Mouse (Mus musculus): ENCODE data around the gene Ccdc3.
A peak's percentile ranks its signal among the peaks of the same experiment; 100 is the strongest.
"Not testable (repeated sequence)": the region's sequence is repeated elsewhere in the genome, so short reads cannot be mapped to it uniquely, and the experiment has no call there.

Ccdc3 gene

GRCm38 (mm10) chr2:5214581-5214980 lies 77.0 kb downstream of the Ccdc3 start:
- DNase-seq (ENCODE audit: low spot score in 2 of 2) = no peak

- no peak for DNase-seq (ENCODE audit: low spot score in 2 of 2)
Measured at GRCm38 (mm10) chr2:5215252-5215815, 77.8 kb downstream of the Ccdc3 start.

GRCm38 (mm10) chr2:5219206-5219605 lies 81.6 kb downstream of the Ccdc3 start:
- peak in 1 of 2 experiments; percentile 19 for DNase-seq (ENCODE audit: low spot score in 2 of 2)

GRCm38 (mm10) chr2:5219847-5220375 lies 82.3 kb downstream of the Ccdc3 start:
- no peak for DNase-seq (ENCODE audit: low spot score in 2 of 2)

DNA sequence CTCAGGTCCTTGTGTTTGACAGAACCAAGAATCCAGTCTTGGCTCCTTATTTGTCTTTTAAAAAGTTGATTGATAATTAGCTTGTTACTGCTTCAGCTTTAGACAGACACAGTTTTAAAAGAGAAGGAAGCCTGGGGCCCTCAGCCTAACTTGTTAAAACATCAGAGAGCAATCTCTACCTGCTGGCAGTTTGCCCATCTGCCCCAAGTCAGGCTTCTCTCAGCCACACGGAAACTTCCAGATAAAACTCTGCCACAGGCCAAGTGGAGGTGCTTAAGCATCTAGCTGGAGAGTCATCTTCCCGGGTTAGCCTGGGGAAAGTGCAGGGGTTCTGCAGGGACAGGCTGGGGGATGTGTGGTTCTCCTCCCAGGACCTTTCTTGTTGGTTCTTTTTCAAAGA lies 85.0 kb downstream of the Ccdc3 start:
- peak in 1 of 2 experiments; percentile 22 for DNase-seq (ENCODE audit: low spot score in 2 of 2)

- DNase-seq (ENCODE audit: low spot score in 2 of 2) = no peak
Measured at GRCm38 (mm10) chr2:5236846-5237482, 99.4 kb downstream of the Ccdc3 start.

GRCm38 (mm10) chr2:5237870-5238269 lies 100.3 kb downstream of the Ccdc3 start:
- DNase-seq (ENCODE audit: low spot score in 2 of 2) = no peak

DNA sequence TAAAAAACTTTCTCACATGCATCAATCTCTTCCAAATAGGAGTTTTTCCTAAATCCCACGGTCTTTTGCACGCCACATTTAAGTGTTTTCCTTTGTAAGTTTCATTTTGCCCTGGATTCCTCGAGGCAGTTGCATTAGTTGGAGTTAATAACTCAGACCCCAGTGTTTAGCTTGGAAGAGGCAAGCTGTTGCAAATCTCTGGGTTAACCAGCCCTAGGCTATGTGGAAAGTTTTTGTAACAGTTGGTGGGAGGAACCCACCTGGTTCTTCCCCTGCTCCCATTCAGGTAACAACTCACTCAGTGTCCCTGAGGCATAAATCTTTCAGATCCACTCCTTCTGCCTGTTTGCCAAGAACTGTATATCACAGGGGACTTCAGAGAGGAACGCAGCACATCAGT lies 101.9 kb downstream of the Ccdc3 start:
- no peak for DNase-seq (ENCODE audit: low spot score in 2 of 2)

DNA sequence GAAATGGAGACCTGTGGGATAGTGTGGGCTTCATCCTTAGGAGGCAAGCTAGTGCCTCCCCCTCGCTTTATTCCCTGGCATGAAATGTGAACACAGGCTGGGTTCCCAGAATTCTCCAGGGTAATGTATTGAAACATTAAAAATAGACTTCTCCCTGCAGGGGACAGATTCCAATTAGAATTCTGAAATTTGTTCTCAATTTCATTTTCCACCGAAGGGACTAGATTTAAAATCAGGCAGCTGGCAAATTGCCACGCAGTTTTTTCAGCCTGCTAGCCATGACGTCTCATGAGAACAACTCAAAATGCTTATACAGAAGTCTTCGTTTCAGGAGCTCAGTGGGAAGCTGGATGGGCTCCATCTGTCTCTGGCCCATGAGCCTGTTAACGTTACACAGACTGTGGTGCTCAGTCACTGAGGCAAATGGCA lies 103.9 kb downstream of the Ccdc3 start:
- DNase-seq (ENCODE audit: low spot score in 2 of 2) = peak in 1 of 2 experiments; percentile 48

DNA sequence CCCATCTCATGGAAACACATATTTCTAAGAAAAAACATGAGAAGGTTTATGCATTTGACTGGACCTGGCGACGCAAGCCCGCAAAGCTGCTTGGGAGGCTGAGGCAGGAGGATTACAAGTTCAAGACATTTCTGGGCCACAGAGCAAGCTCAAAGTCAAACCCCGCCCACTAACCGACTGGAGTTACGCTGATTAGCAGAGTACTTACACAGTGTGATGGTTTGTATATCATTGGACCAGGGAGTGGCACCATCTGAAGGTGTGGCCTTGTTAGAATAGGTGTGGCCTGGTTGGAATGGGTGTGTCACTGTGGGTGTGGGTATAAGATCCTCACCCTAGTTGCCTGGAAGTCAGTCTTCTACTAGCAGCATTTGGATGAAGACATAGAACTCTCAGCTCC lies 111.6 kb downstream of the Ccdc3 start:
- not testable (repeated sequence) for DNase-seq (ENCODE audit: low spot score in 2 of 2)

DNA sequence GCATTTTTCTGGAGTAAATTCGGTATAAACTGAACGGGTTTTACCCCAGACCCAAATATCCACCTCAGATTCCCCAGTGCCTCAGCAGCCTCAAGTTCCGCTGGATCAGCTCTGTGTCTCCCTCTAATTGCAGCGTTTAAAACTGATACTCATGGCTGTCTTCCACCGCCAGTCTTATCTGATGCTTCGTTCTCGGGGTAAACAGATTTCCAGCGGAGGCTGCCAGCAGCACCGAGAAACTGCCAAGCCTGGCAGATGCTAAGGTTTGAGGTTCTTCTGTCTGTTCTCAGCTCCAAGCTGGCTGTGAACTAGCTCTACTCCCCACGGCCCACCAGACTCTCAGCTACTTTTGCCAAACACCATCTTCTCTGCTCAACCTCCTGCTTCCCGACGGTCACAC lies 112.4 kb downstream of the Ccdc3 start:
- peak; percentile 39 to 76 for DNase-seq (ENCODE audit: low spot score in 2 of 2)

DNA sequence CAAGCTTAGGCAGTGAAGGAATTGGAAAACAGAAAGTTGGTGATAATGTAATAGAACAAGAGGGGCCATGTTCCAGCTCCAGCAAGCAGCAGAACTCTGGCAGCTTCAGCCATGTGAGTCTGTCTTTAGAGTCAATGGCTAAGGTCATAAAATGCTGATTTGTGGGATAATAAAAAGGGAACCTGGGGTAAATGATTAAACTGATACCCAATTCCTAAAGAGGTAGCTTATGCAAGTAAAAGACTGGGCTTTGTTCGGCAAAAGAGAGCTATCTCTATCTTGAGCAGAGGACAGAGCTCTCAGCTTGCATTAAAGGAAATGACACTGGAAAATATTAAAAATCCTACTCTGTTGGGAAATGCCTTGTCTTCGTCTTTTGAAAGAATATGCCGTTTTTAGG lies 120.7 kb downstream of the Ccdc3 start:
- no peak for DNase-seq (ENCODE audit: low spot score in 2 of 2)

GRCm38 (mm10) chr2:5262279-5262678 lies 124.7 kb downstream of the Ccdc3 start:
- no peak for DNase-seq (ENCODE audit: low spot score in 2 of 2)

GRCm38 (mm10) chr2:5267980-5268379 lies 130.4 kb downstream of the Ccdc3 start:
- DNase-seq (ENCODE audit: low spot score in 2 of 2) = no peak

All from urinary bladder, postnatal 36 days (tissue).